Mouse (Mus musculus) lung, postnatal 0 days (tissue): ENCODE results near the gene Mettl16.

Experiments used
- CTCF ChIP-seq: IDR thresholded peaks from 2 replicates; pipeline ENCODE4 v1.5.1; 2016; ENCODE audit warnings: antibody characterized with exemption, mild to moderate bottlenecking
- EP300 ChIP-seq: IDR thresholded peaks from 2 replicates; pipeline ENCODE4 v1.6.1; 2016; ENCODE audit warnings: antibody characterized with exemption, mild to moderate bottlenecking, control low read depth

DNA sequence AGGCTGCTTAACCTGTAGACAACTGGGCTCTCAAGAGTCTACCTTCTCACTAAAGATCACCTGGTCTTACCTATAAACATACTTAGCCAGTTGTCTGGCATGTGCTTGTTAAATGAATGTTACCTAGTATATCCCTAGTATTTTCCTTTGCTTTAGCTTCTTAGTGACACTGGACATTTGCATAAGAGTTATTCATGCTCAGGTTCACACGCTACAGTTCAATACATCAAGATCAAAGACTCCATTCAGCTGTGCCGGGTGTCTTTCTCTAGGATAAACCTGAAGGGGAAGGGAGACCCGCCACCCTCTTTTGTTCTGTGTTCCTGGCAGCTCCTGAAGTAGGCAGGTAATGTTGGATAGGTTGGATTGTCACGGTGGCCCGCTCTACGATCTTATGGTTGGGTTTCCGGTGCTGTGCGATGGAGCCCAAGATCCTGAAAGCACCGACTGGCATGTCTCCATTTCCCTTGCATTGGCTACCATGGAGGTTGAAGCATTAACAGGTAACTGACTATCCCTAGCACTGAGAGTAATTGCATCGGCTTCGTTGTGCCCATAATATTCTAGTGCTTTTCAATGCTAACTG lies 58.4 kb downstream of the Mettl16 start:
- TF ChIP-seq CTCF = no peak
- TF ChIP-seq EP300 = 0 out of 2 replicates have a peak, but pooled peaks have one; percentile 14
